Mouse (Mus musculus) adipocyte (in vitro differentiated cells): ENCODE measurements around the gene Slc38a4.
A peak's percentile ranks its signal among the peaks of the same experiment; 100 is the strongest.

Source experiments
- DNase-seq: peaks from one replicate; pipeline ENCODE4 v3.0.0-alpha.2; 2016; ENCODE audit warnings: low spot score

Gene Slc38a4

DNA sequence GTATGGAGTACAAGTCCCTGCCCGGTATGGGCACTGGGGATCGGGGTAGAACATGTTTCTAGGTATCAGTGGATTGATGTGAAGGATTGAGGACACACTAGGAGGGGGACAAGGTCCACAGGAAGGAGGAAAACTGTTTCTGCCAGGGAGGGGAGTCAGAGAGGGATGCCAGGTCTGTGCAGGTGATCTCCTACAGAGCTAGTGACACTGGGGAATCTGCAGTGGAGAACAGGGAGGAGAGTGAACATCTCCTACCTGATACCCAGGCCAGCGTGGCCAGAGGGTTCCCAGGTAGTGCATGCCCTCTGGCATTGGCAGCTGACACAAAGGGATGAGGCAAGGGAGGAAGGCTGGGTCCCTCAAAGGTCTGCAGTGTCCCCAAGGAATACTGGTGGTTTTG, 89.4 kb downstream of the Slc38a4 start:
- DNase-seq = no peak

DNA sequence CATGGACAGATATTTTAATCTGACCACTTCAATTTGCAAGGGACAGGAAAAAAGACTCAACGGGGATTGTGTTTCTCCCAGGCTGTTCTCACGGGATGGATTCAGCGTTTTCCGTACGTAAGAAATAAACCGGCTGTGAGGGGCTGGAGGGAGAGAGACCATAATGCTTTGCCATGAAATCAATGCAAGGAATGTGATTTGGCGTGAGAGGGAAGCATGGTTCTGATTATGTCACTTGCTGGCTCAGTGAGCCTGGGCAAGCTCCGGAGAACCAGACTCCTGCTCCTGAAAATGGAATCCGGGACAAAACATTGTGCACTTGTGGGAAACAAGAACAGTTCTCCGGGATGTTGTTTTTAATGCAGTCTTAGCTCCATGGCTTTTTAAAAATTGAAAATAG, 92.0 kb downstream of the Slc38a4 start:
- no peak for DNase-seq

DNA sequence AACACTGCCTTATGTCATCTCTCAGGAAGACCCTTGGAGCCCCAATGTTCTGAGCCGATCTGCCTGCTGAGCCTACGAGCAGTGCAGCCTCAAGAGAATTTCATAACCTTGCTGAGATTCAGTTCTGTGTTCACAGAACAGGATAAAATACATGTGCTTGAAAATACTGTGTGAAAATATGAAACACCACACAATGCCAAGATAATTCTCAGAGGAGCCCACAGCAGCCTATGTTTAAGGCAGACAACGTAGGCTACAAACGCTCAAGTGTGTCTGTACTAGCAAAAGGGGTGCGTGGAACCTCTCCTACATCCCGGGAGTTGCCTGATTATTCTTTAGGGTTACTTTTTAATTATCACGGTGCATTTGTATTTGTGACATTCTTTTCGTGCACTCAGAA, 92.4 kb downstream of the Slc38a4 start:
- DNase-seq = no peak

DNA sequence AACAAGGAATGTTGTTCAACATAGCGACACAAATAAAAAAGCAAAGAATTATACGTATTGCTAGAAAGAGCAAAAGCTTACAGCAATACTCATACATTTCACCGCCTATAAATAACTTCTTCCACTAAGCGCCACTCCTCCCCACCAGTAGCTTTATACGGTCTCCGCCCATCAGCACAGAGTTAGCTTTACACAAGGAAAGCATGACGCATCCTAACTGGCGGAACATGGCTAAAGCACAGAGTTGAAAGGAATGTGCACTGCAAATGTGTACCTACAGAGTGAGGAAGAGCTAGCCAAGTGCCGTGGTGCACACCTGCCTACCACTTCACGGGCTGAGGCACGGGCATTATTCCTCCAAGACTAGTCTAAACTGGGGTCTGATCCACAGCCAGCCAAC, 95.4 kb downstream of the Slc38a4 start:
- no peak for DNase-seq

DNA sequence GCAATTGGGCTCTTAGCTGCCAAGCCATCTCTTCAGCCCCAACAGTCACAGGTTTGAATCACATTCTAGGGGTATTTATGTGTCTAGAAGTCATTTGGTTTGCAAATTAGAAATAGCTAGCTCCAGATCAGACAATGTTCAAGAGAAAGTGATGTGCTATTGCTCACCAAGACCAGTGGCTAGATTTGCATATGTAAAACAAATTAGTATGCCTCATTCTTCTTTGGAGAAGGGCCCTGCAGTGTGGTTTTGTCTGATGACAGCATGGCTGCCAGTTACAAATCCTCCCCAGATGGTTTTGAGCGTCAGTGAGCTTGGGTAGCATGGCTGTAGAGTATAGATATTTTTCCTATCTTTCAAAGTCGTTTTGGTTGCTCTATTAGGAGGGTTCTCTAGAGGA, 96.5 kb downstream of the Slc38a4 start:
- DNase-seq = no peak

DNA sequence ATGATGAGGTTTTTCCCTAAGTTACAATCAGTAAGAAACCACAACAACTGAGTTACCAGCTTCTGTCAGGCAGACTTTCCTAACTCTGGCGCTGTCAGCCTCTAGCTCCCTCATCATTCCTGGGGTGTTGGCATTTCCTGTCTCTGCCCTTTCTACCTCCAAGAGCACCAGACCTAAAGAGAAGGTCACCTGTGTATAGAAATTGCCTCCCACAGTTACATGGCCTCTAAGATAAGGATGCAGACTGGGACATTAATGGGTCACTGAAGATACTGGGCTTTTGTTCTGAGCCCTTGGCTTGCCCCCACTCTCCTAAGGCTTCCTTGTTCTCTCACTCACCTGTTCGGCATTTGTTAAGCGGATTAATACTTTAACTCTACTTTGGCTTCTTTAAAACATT, 99.1 kb downstream of the Slc38a4 start:
- DNase-seq = no peak

DNA sequence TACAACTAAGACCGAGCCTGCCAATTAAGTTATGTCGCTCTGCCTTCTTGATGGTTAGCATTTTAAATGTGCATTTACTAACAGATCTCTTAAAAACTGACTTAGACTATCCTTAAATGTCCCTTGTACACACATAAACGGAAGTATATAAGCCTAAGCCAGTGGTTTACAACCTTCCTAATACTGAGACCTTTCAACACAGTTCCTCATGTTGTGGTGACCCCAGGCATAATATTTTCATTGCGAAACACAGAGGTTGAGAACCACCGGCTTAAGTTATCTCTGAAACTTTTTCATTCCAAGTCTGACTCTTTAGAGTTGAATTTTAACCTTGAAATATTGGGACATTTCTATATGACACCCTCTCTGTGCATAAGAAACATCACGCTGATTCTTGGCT, 101.4 kb downstream of the Slc38a4 start:
- DNase-seq = no peak

DNA sequence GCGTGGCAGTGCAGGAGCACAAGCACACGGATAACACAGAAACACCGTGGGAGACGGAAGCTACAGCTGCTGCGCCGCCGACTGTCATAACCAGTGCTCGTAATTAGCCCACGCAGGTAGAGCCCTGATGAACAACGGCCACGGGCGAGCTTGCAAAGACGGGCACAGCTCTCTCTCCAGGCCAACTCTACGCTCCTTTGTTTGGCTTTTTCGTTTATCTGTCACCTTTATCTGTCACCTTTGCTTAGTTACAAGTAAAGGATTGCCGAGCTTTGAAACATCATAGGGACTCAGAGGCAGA, 101.9 kb downstream of the Slc38a4 start:
- no peak for DNase-seq

DNA sequence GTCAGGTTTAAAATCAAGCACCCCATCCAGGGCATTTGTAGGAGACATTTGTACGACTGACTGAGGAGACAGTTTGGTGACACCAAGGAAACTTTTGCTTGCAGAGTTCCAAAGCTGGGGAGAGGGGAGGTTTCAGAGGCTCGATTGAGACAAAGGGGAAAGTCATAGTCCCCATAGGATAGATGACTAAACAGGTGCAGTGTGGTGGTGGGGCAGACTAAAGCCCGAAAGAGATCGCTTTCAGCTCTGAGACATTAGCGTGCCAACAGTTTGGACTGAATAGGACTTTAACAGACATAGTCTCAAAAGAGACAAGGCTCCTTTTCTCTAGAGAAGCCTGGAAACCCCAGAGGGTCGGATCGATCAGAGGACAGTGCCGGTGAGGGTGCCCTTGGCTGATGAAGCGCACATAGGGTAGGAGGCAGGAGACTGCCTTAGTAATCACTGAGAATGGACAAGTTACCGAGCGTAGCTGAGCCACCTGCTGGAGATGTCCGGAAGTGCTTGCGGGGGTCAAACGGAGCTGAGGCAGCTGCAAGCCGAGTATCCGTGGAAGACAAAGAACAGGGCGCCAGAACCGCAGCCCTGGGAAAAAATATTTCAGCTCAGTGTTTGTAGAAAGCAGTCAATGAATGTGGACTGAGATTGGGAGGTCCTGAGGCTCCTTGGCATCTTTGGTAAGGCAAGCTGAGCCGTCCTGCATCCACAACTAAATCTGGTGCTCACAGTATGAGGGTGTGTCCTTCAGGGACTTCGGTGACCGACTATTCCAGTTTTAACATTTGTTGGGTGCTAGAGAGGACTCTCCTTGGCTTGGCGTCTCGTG, 102.4 kb downstream of the Slc38a4 start:
- DNase-seq = peak; percentile 34

DNA sequence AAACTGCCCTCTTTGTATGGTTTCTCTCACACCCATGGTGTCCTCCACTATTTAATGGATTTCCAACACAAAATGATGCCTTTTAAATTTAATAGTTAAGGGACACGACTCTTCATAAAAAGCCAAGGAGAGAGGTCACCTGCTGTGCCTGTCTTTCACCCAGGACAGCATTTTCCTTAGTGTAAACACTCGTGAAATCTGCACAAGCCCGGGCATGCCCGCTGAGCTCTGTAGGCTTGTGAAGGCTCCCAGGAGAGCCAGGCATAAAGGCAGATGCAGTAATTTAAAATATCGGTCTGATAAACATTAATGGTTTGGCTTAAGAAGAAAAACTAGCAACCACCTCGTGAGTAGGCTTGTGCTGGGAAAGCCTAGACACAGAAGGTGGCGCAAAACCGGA, 103.3 kb downstream of the Slc38a4 start:
- DNase-seq = no peak

DNA sequence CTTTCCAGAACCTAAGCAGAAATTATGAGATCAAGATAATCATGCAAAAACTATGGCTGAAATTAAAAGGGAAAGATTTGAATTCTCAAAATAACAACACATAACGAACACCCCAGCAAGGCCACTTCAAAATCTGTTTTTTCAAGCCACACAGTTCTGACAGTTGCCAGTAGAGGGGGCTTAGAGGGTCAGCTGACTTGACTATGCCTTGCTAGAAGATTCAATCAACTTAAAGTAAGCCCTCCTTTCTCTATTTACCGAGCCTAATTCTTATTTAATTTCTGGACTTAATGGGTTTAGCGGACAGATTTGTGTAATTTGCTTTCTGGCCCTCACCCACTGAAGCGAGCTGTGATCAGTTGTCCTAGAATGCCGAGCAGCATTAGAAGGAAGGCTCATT, 104.0 kb downstream of the Slc38a4 start:
- no peak for DNase-seq

DNA sequence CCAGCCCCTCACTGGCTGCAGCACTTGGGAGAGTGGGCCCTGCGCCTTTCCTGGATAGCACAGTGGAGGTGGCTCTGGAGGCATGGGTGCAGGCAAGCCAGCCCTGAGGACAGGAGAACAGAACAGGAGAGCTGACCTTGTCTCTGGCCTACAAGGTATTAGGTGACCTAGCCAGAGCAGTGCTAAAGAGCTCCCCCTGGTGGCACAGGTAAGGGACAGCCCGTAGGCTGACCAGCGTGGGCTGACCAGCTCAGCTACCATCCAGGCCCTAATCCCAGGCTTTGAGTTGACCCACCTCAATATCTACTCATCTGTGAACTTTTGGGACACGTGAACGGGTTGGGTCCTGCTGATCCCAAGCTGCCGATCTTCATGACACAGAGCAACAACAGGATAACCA, 107.3 kb downstream of the Slc38a4 start:
- peak; percentile 23 for DNase-seq
